Mouse (Mus musculus): ENCODE results near the gene Nagk.
"Not testable (repeated sequence)": the region's sequence is repeated elsewhere in the genome, so short reads cannot be mapped to it uniquely, and the experiment has no call there.

Gene Nagk

GRCm38 (mm10) chr6:83815801-83816200 lies 21.0 kb downstream of the Nagk start:
- no peak for DNase-seq (ENCODE audit: low read depth, low spot score)

- DNase-seq (ENCODE audit: low read depth, low spot score), result no peak
These were observed 24.2 kb downstream of the Nagk start for GRCm38 (mm10) chr6:83818996-83819395.

GRCm38 (mm10) chr6:83820727-83821515 lies 26.1 kb downstream of the Nagk start:
- no peak for DNase-seq (ENCODE audit: low read depth, low spot score)

- no peak for DNase-seq (ENCODE audit: low read depth, low spot score)
These were observed 27.1 kb downstream of the Nagk start for GRCm38 (mm10) chr6:83821856-83822255.

GRCm38 (mm10) chr6:83830941-83831605 lies 36.3 kb downstream of the Nagk start:
- no peak for DNase-seq (ENCODE audit: low read depth, low spot score)

GRCm38 (mm10) chr6:83831606-83832123 lies 36.9 kb downstream of the Nagk start, which contains the start of gene Paip2b:
Gene Paip2b (minus strand): TSS chr6:83831741.
- DNase-seq (ENCODE audit: low read depth, low spot score), result peak; percentile 99

- not testable (repeated sequence) for DNase-seq (ENCODE audit: low read depth, low spot score)
These were observed 37.6 kb downstream of the Nagk start for GRCm38 (mm10) chr6:83832393-83832792.

- no peak for DNase-seq (ENCODE audit: low read depth, low spot score)
These were observed 42.0 kb downstream of the Nagk start for GRCm38 (mm10) chr6:83836826-83837225.

GRCm38 (mm10) chr6:83838046-83838445 lies 43.3 kb downstream of the Nagk start:
- no peak for DNase-seq (ENCODE audit: low read depth, low spot score)

GRCm38 (mm10) chr6:83840086-83840485 lies 45.3 kb downstream of the Nagk start:
- DNase-seq (ENCODE audit: low read depth, low spot score), result no peak

- DNase-seq (ENCODE audit: low read depth, low spot score), result no peak
These were observed 50.1 kb downstream of the Nagk start for GRCm38 (mm10) chr6:83844913-83845312.

- no peak for DNase-seq (ENCODE audit: low read depth, low spot score)
These were observed 51.4 kb downstream of the Nagk start for GRCm38 (mm10) chr6:83846141-83846540.

- no peak for DNase-seq (ENCODE audit: low read depth, low spot score)
These were observed 54.7 kb downstream of the Nagk start for GRCm38 (mm10) chr6:83849446-83849845.

All from retina, postnatal 7 days (tissue).